Mouse (Mus musculus) ES-Bruce4 (cell line): ENCODE data around the gene Gfod1.

Experiments used
- CTCF ChIP-seq: IDR thresholded peaks from one replicate; pipeline ENCODE4 v1.8.1; 2011; ENCODE audit warnings: low read depth, low read length
- EP300 ChIP-seq: IDR thresholded peaks from 2 replicates; pipeline ENCODE4 v1.6.1; 2011; ENCODE audit warnings: low read depth, low read length; ENCODE audit not compliant: insufficient read depth
- POLR2A ChIP-seq: IDR thresholded peaks from one replicate; pipeline ENCODE4 v1.8.1; 2011; ENCODE audit warnings: low read length; ENCODE audit not compliant: insufficient read depth

DNA sequence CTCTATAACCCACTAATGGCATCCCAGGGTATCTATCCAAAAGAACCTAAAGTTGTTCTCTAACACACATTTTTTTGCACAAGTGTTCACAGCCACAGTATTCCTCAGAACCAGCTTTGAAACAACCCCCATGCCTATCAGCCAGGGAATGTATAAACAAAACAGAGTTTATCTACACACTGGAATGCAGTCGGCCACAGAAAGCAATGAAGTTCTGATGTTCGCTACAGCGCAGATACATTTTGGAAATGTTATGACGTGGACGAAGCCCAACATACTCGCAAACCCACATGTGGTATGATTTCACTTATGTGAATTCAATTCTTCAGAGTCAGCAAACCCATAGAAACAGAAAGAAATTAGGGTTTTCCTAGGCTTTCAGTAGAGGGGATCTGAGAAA lies 75.8 kb downstream of the Gfod1 start:
- TF ChIP-seq CTCF (no peak), EP300 (no peak), POLR2A (no peak)
